Mouse (Mus musculus): ENCODE measurements around the gene Cds2. TPM values are rescaled to one million over a fixed set of nuclear protein-coding genes. Genes with fewer than 3 reads are reported as not detected.
"Not testable (repeated sequence)": the region's sequence is repeated elsewhere in the genome, so short reads cannot be mapped to it uniquely, and the experiment has no call there.

Gene Cds2
- 9.6 and 21.2 TPM in 2 replicates for polyA plus RNA-seq (2012; rRNA removed)

DNA sequence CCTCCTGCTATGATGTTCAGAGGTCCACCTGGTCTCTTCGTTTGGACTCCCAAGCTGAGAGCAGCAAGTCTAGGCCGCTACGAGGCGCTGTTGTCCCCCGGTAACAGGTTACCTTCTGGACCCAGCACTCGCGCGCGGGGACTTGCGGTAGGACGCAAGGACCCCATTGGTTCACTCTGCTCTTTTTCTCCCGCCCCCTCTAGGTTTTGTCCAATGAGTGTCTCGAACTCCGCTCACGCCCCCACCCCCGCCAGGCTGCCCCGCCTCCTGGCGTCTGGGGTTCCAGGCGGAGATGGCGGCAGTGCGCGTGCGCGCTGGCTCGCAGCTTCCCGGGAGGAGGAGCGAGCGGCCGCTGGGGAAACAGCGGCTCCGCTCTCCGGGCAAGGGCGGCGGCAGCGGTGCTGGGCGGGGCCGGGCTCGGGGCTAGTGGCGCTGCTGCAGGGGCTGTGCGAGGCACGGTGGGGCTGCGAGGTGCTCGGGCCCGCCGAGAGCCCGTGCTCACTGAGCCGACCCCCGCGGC, at the start of gene Cds2:
Gene Cds2 (plus strand): TSS at position 270 of the 520 bp plus-strand sequence.
- no peaks in the 10 kb centered on the region for H3K36me3 ChIP-seq (ENCODE audit: control insufficient read depth, insufficient read depth, low read length)
- WGBS = under 1% methylated on average over 48 of the region's 49 CpGs
- no peaks in the 10 kb centered on the region for H3K27me3 ChIP-seq (ENCODE audit: control insufficient read depth, insufficient read depth, low read length)
- H3K4me1 ChIP-seq (ENCODE audit: control insufficient read depth, insufficient read depth, insufficient read length, low read length) = peaks cover 8% of the 10 kb centered on the region
- TF ChIP-seq POLR2A (IDR thresholded peaks at IDR 0.05; ENCODE audit: low read depth, low read length) = peak; percentile 68; the same call in 1 of the 2 replicates
- peak; percentile 87 for TF ChIP-seq CTCF (IDR thresholded peaks at IDR 0.05; ENCODE audit: extremely low read depth, insufficient read length, insufficient replicate concordance, low read depth, low read length)
- peak within 1 kb of the TSS; percentile 48 for H3K27ac ChIP-seq (ENCODE audit: insufficient read depth, low read depth, low read length)
- peak within 1 kb of the TSS; percentile 80 for H3K4me3 ChIP-seq (ENCODE audit: low read depth, low read length)

DNA sequence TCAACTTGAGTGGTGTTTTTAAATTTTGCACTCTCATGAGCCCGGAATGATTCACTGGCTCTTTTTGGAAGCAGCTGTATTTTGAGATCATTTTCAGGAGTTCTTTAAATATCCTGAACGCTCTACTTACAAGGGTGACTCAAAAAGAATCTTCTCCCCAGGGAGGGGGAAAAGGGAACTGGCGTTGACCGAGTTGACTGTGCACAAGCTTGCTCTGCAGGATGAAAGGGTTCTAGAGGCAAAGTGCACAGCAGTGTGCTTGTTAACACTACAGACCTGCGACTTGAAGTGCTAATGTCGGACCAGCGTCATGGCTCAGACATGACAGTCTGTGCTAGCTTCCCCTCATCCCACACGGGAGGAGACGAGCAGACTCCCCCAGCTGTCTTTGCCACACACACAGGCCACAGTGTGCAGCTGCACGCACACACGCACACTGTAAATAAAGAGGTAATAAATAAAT, 41.3 kb upstream of the Cds2 start:
- no peak overlapping the region for H3K4me3 ChIP-seq (ENCODE audit: low read depth, low read length)
- TF ChIP-seq CTCF (IDR thresholded peaks at IDR 0.05; ENCODE audit: extremely low read depth, insufficient read length, insufficient replicate concordance, low read depth, low read length) (no peak), POLR2A (IDR thresholded peaks at IDR 0.05; ENCODE audit: low read depth, low read length) (no peak)
- H3K27me3 ChIP-seq (ENCODE audit: control insufficient read depth, insufficient read depth, low read length) = no peaks in the 10 kb centered on the region
- H3K27ac ChIP-seq (ENCODE audit: insufficient read depth, low read depth, low read length) = no peak overlapping the region
- H3K4me1 ChIP-seq (ENCODE audit: control insufficient read depth, insufficient read depth, insufficient read length, low read length) = peaks cover 5% of the 10 kb centered on the region; the same call in 1 of the 2 replicates
- no peaks in the 10 kb centered on the region for H3K36me3 ChIP-seq (ENCODE audit: control insufficient read depth, insufficient read depth, low read length)
- WGBS = 69% methylated on average over 11 of the region's 11 CpGs

DNA sequence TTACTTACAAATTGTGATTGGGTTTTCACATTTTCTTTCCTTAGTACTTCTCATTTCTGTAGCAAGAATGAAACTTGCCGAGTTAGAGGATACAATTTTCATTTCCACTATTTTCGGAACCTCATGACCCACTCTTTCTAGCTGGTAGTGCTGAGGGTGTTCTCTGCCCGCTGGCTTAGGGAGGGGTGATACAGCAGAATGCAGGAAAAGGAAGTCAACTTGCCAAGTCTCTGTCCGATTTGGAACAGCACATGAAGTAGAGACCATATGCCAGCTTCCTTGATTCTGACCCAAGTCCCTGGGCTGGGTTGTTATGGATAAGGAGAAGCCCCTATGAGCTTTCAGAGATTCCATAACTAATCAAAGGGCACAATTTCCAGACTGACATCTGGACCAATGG, 38.6 kb upstream of the Cds2 start:
- no peaks in the 10 kb centered on the region for H3K36me3 ChIP-seq (ENCODE audit: control insufficient read depth, insufficient read depth, low read length)
- H3K4me1 ChIP-seq (ENCODE audit: control insufficient read depth, insufficient read depth, insufficient read length, low read length) = no peaks in the 10 kb centered on the region
- no peaks in the 10 kb centered on the region for H3K27me3 ChIP-seq (ENCODE audit: control insufficient read depth, insufficient read depth, low read length)
- 82% methylated on average over 4 of the region's 4 CpGs for WGBS
- H3K27ac ChIP-seq (ENCODE audit: insufficient read depth, low read depth, low read length) = no peak overlapping the region
- no peak for TF ChIP-seq CTCF (IDR thresholded peaks at IDR 0.05; ENCODE audit: extremely low read depth, insufficient read length, insufficient replicate concordance, low read depth, low read length)
- no peak for TF ChIP-seq POLR2A (IDR thresholded peaks at IDR 0.05; ENCODE audit: low read depth, low read length)
- no peak overlapping the region for H3K4me3 ChIP-seq (ENCODE audit: low read depth, low read length)

DNA sequence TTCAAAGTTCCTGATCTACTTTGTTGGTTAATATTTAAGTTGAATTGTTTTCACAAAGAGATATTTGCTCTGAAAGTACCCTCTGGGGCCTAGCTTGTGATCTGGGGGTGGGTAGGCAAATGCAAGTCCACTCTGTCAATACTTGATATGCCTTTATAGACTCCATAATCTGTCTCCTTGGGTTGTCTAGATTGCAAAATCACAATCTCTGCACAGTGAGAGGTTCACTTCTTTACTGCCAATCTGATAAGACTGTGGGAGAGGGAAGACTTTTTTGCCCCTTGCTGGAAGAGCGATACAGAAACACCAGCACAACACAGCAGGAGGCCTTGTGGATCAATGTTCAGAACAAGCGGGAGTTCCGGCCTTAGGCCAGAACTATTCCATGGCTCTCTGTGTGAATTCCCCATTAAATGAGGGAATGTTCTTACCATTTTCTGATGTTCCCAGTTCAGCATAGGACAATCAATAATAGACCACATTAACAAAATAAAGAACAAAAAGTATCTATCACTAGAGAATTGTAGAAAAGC, 30.5 kb upstream of the Cds2 start:
- TF ChIP-seq CTCF (IDR thresholded peaks at IDR 0.05; ENCODE audit: extremely low read depth, insufficient read length, insufficient replicate concordance, low read depth, low read length) (no peak), POLR2A (IDR thresholded peaks at IDR 0.05; ENCODE audit: low read depth, low read length) (no peak)
- 40% methylated on average over 3 of the region's 3 CpGs for WGBS
- no peak overlapping the region for H3K4me3 ChIP-seq (ENCODE audit: low read depth, low read length)
- no peaks in the 10 kb centered on the region for H3K27me3 ChIP-seq (ENCODE audit: control insufficient read depth, insufficient read depth, low read length)
- peak overlapping the region; percentile 44; the same call in 1 of the 2 replicates for H3K27ac ChIP-seq (ENCODE audit: insufficient read depth, low read depth, low read length)
- H3K36me3 ChIP-seq (ENCODE audit: control insufficient read depth, insufficient read depth, low read length) = no peaks in the 10 kb centered on the region
- peaks cover 38% of the 10 kb centered on the region; the same call in 1 of the 2 replicates for H3K4me1 ChIP-seq (ENCODE audit: control insufficient read depth, insufficient read depth, insufficient read length, low read length)

DNA sequence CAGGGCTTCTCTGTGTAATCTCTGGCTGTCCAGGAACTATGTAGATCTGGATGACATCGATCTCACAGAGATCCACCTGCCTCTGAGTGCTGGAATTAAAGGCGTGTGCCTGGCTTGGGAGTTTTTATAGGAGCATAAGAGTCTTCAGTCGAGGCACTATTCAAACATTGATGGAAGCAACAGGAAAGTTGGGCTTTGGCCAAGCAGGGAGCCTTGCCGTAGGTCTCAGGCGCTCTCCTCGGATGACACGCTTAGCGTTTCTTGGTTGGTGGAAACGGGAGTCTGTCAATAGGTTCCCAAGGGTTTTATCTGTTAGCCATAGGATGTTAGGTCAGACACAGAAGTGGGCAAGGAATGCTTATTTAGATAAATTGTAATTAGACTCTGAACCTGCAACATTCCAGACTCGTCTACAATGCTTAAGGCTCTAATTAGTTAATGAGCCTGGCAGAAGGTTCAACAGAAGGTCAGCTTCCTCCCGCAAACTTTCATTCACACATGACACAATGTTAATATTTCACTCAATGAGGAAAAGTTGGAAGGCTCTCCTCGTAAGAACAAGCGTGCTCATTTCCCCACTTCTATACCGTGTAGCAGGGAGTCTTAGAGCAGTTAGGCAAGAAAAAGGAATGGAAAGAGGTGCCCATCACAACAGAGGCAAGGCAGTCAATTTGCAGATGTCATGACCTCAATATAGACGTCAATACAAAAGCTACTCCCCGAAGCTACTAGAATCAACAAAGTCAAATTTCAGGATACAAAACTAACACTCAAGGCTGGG, 28.8 kb upstream of the Cds2 start:
- TF ChIP-seq POLR2A (IDR thresholded peaks at IDR 0.05; ENCODE audit: low read depth, low read length) (no peak), CTCF (IDR thresholded peaks at IDR 0.05; ENCODE audit: extremely low read depth, insufficient read length, insufficient replicate concordance, low read depth, low read length) (no peak)

DNA sequence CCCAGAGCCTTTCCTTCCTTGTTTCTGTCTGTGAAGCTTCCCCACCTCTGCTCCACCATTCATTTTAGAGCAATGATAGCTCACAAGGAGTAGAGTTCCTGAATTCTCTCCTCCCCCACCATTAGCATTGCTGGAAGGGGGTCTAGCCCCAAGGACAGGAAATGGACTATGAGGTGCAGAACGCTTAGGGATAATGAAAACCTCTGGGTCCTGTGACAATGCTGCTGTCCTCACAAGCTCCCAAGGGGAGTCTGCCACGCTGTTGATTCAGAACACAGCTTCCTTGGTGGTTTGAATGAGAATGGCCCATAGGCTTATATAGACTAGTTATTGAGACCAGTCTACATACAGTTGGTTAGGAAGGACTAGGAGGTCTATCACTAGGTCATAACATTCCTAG, 27.7 kb upstream of the Cds2 start:
- no peaks in the 10 kb centered on the region for H3K27me3 ChIP-seq (ENCODE audit: control insufficient read depth, insufficient read depth, low read length)
- no peak for TF ChIP-seq CTCF (IDR thresholded peaks at IDR 0.05; ENCODE audit: extremely low read depth, insufficient read length, insufficient replicate concordance, low read depth, low read length)
- TF ChIP-seq POLR2A (IDR thresholded peaks at IDR 0.05; ENCODE audit: low read depth, low read length) = no peak
- peaks cover 45% of the 10 kb centered on the region; the same call in 1 of the 2 replicates for H3K4me1 ChIP-seq (ENCODE audit: control insufficient read depth, insufficient read depth, insufficient read length, low read length)
- no peaks in the 10 kb centered on the region for H3K36me3 ChIP-seq (ENCODE audit: control insufficient read depth, insufficient read depth, low read length)
- peak overlapping the region; percentile 97 for H3K27ac ChIP-seq (ENCODE audit: insufficient read depth, low read depth, low read length)
- H3K4me3 ChIP-seq (ENCODE audit: low read depth, low read length) = no peak overlapping the region
- 82% methylated on average over 2 of the region's 2 CpGs for whole genome bisulfite sequencing

More for the DNA sequence above, 28.8 kb upstream of the Cds2 start:
- H3K4me1 ChIP-seq (ENCODE audit: control insufficient read depth, insufficient read depth, insufficient read length, low read length) = peaks cover 48% of the 10 kb centered on the region; the same call in 1 of the 2 replicates
- H3K4me3 ChIP-seq (ENCODE audit: low read depth, low read length) = no peak overlapping the region
- no peaks in the 10 kb centered on the region for H3K36me3 ChIP-seq (ENCODE audit: control insufficient read depth, insufficient read depth, low read length)
- H3K27me3 ChIP-seq (ENCODE audit: control insufficient read depth, insufficient read depth, low read length) = no peaks in the 10 kb centered on the region
- 19% methylated on average over 16 of the region's 16 CpGs for WGBS
- peak overlapping the region; percentile 97 for H3K27ac ChIP-seq (ENCODE audit: insufficient read depth, low read depth, low read length)

DNA sequence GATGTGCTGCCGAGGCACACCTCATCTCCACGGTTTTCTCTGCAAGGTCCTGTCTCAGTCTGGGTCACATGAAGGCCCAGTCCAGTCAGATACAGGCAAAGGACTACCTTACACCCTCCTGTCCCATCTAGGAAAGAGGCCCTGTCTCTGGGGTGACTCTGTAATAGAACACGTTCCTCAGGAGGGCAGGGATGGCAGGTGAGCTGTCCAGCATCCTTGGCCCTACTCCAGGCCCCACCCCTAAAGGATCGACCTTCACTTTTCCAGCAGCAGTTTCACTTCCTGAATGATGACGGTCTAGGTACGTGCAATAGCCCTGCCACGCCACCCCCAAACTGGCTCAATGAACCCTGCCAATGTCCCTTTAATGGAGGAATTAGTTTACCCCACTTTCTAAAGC, 27.0 kb upstream of the Cds2 start:
- no peaks in the 10 kb centered on the region for H3K27me3 ChIP-seq (ENCODE audit: control insufficient read depth, insufficient read depth, low read length)
- H3K36me3 ChIP-seq (ENCODE audit: control insufficient read depth, insufficient read depth, low read length) = no peaks in the 10 kb centered on the region
- H3K4me1 ChIP-seq (ENCODE audit: control insufficient read depth, insufficient read depth, insufficient read length, low read length) = peaks cover 45% of the 10 kb centered on the region; the same call in 1 of the 2 replicates
- H3K4me3 ChIP-seq (ENCODE audit: low read depth, low read length) = no peak overlapping the region
- WGBS = 30% methylated on average over 7 of the region's 7 CpGs
- H3K27ac ChIP-seq (ENCODE audit: insufficient read depth, low read depth, low read length) = peak overlapping the region; percentile 97
- no peak; the same call in 1 of the 2 replicates for TF ChIP-seq POLR2A (IDR thresholded peaks at IDR 0.05; ENCODE audit: low read depth, low read length)
- no peak for TF ChIP-seq CTCF (IDR thresholded peaks at IDR 0.05; ENCODE audit: extremely low read depth, insufficient read length, insufficient replicate concordance, low read depth, low read length)

DNA sequence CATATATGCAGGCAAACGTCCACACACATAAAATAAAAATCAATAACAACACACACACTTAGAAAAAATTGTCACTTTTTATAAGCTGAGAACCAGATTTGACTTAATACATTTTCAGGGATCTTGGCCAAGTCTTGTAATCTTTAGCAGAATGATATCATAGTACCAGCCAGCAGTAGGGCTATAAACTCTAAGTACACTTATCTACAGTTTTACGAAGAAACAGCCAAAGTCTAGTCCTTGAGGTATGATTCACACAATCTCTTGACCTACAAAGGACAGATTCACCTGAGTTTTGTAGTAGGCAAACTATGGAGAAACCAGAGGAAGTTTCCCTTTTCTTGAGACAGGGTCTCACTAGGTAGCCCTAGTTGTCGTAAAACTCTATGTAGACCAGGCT, 23.5 kb upstream of the Cds2 start:
- peaks cover 32% of the 10 kb centered on the region; the same call in 1 of the 2 replicates for H3K4me1 ChIP-seq (ENCODE audit: control insufficient read depth, insufficient read depth, insufficient read length, low read length)
- peaks cover 15% of the 10 kb centered on the region for H3K36me3 ChIP-seq (ENCODE audit: control insufficient read depth, insufficient read depth, low read length)
- 25% methylated on average over 3 of the region's 3 CpGs for WGBS
- H3K27ac ChIP-seq (ENCODE audit: insufficient read depth, low read depth, low read length) = peak overlapping the region; percentile 68; the same call in 1 of the 2 replicates
- H3K4me3 ChIP-seq (ENCODE audit: low read depth, low read length); H3K27me3 ChIP-seq (ENCODE audit: control insufficient read depth, insufficient read depth, low read length): not testable (repeated sequence)
